Mouse (Mus musculus) left cerebral cortex, adult 18-20 months (tissue): ENCODE results near the gene Afap1l2. TPM values are rescaled to one million over a fixed set of nuclear protein-coding genes. Genes with fewer than 3 reads are reported as not detected.
A peak's percentile ranks its signal among the peaks of the same experiment; 100 is the strongest.

Experiments
- DNase-seq, 2 experiments: peaks; one replicate each; pipeline ENCODE4 v3.0.0; 2021 to 2022; ENCODE audit warnings: low spot score in 2 of 2, mixed read lengths in 1 of 2
- total RNA-seq, 2 experiments: library from RNA; stranded (reverse); gene quantifications; 2 replicates each; pipeline ENCODE4 v1.2.3; 2021

Gene Afap1l2
- total RNA-seq, 2 experiments from 2014 or later = 7.5 to 8.0 TPM

DNA sequence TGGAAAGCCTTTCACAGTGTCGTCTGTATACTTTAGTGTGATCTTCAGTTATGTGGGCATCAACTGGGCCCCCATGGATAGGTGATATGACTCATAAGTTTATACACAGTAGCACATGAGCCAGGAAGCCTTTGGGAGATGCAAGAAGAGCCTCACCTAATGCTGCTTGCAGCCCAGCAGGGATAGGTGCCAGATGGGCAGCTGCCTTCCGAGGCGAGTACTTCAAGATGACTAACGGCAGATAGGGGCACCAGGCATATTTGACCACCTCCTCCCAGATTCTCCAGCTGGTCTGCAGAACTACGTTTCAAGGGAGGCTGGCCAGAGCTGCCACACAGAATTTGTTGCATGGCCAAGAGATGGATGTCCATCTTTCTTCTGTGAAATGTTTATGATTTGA, 114.7 kb downstream of the Afap1l2 start:
- no peak for DNase-seq

DNA sequence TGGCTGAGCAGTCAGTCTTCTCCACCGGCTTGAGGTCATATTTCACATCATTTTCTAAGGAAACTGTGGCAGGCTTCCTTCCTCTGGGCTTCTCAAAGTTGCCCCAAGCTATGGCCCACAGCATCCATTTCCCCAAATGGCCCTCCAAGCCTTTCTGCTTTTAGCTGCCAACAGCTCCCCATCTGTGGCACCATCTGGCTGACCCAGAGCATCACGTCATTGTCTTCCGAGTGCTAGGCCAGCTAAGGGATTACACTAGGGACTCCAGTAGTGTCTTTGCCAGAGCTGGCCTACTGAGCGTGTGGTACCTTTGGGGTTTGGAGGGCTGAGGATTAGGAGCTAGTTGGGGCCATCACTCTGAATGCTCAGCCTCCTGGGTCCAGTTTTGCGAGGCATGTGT, 115.4 kb downstream of the Afap1l2 start:
- no peak for DNase-seq

DNA sequence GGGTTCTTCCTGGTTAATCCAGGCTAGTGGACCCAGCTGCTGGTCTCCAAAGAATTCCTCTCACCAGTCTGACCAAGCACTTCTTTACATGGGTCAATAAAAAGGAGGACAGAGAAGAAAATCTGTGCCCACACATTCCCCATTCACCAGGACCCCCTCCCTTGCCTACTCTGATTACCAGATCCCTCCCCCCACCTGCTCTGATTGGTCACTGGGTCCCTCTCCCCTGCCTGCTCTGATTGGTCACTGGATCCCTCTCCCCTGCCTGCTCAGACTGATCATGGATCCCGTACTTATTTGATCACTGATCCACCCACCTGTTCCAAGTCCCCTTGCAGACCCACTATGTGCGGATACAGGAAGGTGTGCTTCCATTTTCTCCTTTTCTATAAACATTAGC, 116.6 kb downstream of the Afap1l2 start:
- no peak for DNase-seq

DNA sequence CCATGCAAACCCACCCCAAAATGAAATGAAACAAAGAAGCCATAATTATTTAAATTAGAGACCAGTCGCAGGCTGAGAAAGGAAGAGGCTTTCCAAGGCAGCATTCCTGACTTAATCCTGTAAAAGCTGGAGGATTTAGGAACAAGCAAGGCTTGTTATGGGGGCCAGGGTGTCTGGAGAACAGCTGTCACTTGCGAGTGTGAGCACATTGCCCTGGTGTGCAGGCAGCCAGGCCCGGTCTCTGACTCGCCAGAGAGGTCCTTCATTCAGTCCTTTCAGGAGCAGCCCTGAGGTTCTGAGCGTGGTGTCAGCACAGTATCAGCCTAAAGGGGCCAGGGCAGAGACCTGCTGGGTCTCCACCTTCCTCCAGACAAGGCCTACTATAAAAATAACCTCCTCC, 119.4 kb downstream of the Afap1l2 start:
- no peak for DNase-seq

DNA sequence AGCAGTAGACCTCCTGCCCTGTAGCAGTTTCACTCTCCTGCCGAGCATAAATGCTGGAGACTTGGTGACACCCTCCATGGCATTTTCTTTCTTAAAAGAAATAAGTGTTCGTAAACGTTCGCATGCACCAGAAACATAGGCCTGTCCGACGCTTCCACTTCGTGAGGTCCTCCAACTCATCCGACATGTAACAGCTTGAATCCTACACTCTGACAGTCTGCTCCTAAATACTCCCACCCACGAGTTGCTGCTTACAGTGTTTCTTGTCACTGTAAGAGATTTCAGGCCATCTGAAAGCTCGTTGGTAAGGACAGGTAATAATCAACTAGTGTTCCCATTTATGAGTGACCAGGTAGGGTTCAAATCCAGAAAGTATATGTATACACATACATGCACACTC, 120.1 kb downstream of the Afap1l2 start:
- no peak for DNase-seq

DNA sequence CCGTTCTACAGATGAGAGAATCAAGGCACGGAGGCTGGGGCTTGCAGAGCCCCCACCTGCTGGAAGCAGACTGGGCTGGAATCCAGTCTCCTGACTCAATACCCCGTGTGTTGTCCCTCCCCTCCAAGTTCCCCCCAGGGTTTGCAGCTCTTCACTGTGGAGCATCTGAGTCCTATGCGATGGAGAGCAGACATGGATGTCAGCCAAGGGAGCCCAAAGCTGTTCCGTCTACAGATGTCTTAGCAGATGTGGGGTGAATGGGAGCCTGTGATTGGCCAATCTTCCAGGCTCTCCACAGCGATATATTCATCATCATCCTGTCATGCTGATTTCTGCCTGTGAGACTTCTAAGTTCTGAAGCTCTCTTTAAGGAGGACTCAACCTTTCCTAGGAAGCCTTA, 130.7 kb downstream of the Afap1l2 start:
- no peak for DNase-seq

DNA sequence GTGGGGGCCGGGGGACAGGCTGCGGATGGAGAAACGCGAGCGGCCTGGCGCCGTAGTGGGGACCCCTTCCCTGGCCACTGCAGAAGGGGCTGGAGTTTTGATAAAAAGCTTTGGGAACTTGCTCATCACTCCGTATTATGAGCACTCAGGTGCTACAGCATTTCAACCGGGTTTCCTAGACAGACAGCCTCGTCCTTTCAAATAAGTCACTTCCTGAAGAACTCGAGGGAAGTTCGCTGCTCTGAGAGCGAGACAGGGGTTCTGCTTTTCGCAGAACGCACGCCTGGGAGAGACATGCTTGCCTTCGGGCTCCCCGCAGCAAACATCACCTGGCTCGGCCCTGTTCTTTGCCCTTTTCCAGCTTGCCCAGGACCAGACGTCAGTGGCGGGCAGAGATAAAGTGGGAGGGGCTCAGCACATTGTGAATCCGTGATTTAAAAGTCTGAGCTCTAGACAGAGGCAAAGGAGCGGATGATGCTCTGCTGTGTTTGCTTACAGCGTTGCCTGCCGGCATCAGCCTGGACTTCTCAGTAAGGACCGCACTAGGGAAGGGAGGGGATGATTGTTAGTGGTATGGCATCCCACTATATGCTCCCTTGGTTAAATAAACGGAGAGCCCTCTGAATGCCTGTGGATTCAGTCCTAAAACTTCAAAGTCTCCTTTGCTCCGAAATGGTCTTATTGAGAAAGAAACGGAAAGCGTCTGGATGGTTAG, 133.3 kb downstream of the Afap1l2 start:
- no peak for DNase-seq

DNA sequence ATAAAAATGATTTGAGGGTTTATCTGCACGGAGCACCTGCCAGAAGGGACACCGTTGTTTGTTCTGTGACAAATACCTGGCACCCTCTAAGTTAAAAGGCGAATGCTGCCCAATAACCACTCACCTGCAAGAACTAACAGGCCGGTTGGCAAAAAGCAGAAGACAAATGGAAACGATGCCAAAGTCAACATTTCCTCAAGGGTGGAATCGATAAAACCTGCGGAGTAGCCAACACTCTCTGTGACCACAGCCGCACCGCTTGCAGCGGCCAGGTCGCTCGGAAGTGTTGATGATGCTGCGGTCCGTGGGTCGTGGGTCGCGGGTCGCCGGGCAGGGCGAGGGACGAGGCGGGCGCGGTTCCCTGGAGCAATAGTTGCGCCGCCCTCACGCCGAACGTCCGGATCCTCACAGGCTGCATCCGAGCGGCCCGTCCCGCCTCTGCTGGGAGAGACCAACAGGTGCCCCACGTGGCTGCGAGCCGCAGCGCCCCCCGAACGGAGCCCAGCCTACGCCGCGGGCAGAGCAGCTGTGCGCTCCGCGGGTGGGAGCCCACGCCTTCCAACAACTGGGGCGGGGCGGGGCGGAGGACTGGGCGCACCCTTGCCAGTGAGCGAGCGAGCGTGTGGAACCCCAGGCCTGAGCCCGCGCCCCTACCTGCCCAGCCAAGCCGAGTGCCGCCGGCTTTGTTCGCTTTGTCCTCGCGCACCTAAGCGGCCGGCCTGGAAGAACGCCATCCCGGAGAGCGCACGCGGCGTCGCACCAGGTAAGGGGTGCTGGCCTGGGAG, 134.0 kb downstream of the Afap1l2 start, which contains the start of gene Vwa2:
TSS of gene Vwa2 (plus strand) at position 434 of the 785 bp plus-strand sequence.
- DNase-seq = peak; percentile 6 to 13

DNA sequence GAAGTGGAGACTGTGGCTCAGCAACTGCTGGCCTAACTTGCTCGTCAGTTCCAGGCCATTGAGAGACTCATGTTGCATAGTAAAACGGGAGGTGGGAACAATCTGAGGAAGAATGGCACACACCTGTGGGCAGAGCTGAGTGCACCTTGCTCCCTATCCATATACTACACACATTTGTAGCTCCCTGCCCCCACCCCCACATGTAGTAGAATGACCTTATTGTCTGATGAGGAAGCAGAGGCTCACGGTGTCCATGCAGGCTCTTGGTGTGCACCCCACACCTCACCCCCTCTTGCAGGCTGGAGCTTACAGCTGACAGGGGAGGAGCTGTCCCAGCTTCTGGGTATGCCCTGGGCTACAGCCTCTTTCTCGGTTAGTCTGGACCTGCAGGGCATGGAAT, 140.3 kb downstream of the Afap1l2 start:
- no peak for DNase-seq

Other genes with a start within 250 kb of the Afap1l2 start
- 10 to 100 TPM; 59.2 to 59.6 TPM for gene Ccdc186, start 186.0 kb downstream of the Afap1l2 start, total RNA-seq
- under 1 TPM; 0.28 to 0.44 TPM for gene Tdrd1, start 182.0 kb downstream of the Afap1l2 start, total RNA-seq
- not detected for gene Vwa2, start 134.0 kb downstream of the Afap1l2 start, total RNA-seq